24 mouse cellular contexts compared by ENCODE assay signal in genomic region chr7:115446481-115447016, GRCm38 (mm10).
DNase-seq lines count a peak whose midpoint lies in the region; ATAC-seq lines count a peak whose summit lies in the region.
"Had no signal": no experiment of that assay in that cellular context is flagged by ENCODE, and none has a peak within 500 bp of the region (broad histone marks: within the 10 kb centered on the region; RNA-seq: fewer than 3 reads in every experiment).

No protein-coding gene starts in this region.

- peak; percentile 43; the same call in 1 of the 2 replicates for ATAC-seq in lung, embryonic 16.5 days (ENCODE audit: low read depth)
- ATAC-seq in heart, embryonic 11.5 days (replicated peaks; ENCODE audit: insufficient number of reproducible peaks, low FRiP score, low TSS enrichment): no peak
- ATAC-seq: activated CD4-positive, CD25-positive, alpha-beta regulatory T cell, adult 4 months; forebrain, embryonic 16.5 days; inflammation-experienced regulatory T-cells, adult 6 months; midbrain, embryonic 16.5 days had no signal

- 34% methylated on average over 6 of the region's 6 CpGs for WGBS in lung, embryonic 16.5 days
- WGBS in heart, embryonic 11.5 days (ENCODE audit: insufficient replicate concordance): 46% methylated on average over 6 of the region's 6 CpGs

- peak; percentile 32 for DNase-seq in embryo, embryonic 10.5 days (ENCODE audit: low spot score)
- DNase-seq in embryo, embryonic 10 days (ENCODE audit: low spot score): no peak
- DNase-seq in lung, postnatal 36 days: no peak
- peak; percentile 56 for DNase-seq in kidney, adult 9 months
- peak; percentile 16 for DNase-seq in retina, embryonic 14.5 days (ENCODE audit: low spot score)
- no peak for DNase-seq in right cerebral cortex, postnatal 10 days (ENCODE audit: low spot score in 2 of 2)
- DNase-seq: adrenal gland, postnatal 25 days; cerebellum, adult 11-12 months; cerebellum, postnatal 36 days; gastrocnemius, postnatal 36 days; heart, postnatal 10 days; lung, embryonic 14.5 days; thymus, adult 18-20 months had no signal

- no peak overlapping the region for H3K9ac ChIP-seq in lung, embryonic 16.5 days (ENCODE audit: low read length)
- H3K9ac ChIP-seq in heart, embryonic 11.5 days (ENCODE audit: low read depth, low read length): no peak overlapping the region
- H3K9ac ChIP-seq: embryonic facial prominence, embryonic 13.5 days; hindbrain, embryonic 12.5 days; lung, embryonic 14.5 days; neural tube, embryonic 15.5 days; stomach, embryonic 15.5 days had no signal

- H3K36me3 ChIP-seq in lung, embryonic 16.5 days (ENCODE audit: control insufficient read depth, insufficient read depth, low read length): no peaks in the 10 kb centered on the region
- H3K36me3 ChIP-seq in heart, embryonic 11.5 days (ENCODE audit: control insufficient read depth, insufficient read depth, low read length): no peaks in the 10 kb centered on the region
- H3K36me3 ChIP-seq: embryonic facial prominence, embryonic 13.5 days; G1E; hindbrain, embryonic 12.5 days; neural tube, embryonic 15.5 days; stomach, embryonic 15.5 days had no signal

- no peak overlapping the region for H3K4me2 ChIP-seq in lung, embryonic 16.5 days (ENCODE audit: low read depth, low read length)
- no peak overlapping the region for H3K4me2 ChIP-seq in heart, embryonic 11.5 days
- H3K4me2 ChIP-seq: embryonic facial prominence, embryonic 13.5 days; hindbrain, embryonic 12.5 days; lung, embryonic 14.5 days; neural tube, embryonic 15.5 days; stomach, embryonic 15.5 days had no signal

- no peaks in the 10 kb centered on the region for H3K27me3 ChIP-seq in lung, embryonic 16.5 days (ENCODE audit: control insufficient read depth, insufficient read depth, low read depth, low read length)
- no peaks in the 10 kb centered on the region for H3K27me3 ChIP-seq in heart, embryonic 11.5 days (ENCODE audit: control insufficient read depth, insufficient read depth, low read length)
- H3K27me3 ChIP-seq: hindbrain, embryonic 12.5 days; stomach, embryonic 15.5 days had no signal

- H3K9me3 ChIP-seq in lung, embryonic 16.5 days (ENCODE audit: control insufficient read depth, low read length): no peaks in the 10 kb centered on the region
- no peaks in the 10 kb centered on the region for H3K9me3 ChIP-seq in heart, embryonic 11.5 days (replicated peaks; ENCODE audit: control insufficient read depth, low read length)
- H3K9me3 ChIP-seq: embryonic facial prominence, embryonic 13.5 days; G1E; hindbrain, embryonic 12.5 days; neural tube, embryonic 15.5 days; stomach, embryonic 15.5 days had no signal

- no peak overlapping the region for H3K4me3 ChIP-seq in lung, embryonic 16.5 days (ENCODE audit: low read length)
- no peak overlapping the region for H3K4me3 ChIP-seq in heart, embryonic 11.5 days (ENCODE audit: low read depth, low read length)
- H3K4me3 ChIP-seq: embryonic facial prominence, embryonic 13.5 days; hindbrain, embryonic 12.5 days; neural tube, embryonic 15.5 days; stomach, embryonic 15.5 days had no signal

- peaks cover 3% of the 10 kb centered on the region; the same call in 1 of the 2 replicates for H3K4me1 ChIP-seq in lung, embryonic 16.5 days (replicated peaks; ENCODE audit: control insufficient read depth, insufficient read depth, low read length)
- peaks cover 12% of the 10 kb centered on the region for H3K4me1 ChIP-seq in heart, embryonic 11.5 days (ENCODE audit: control insufficient read depth, insufficient read depth, low read length)

- H3K27ac ChIP-seq in lung, embryonic 16.5 days (ENCODE audit: low read length): no peak overlapping the region
- H3K27ac ChIP-seq in heart, embryonic 11.5 days (ENCODE audit: low read depth, low read length): no peak overlapping the region
- H3K27ac ChIP-seq: embryonic facial prominence, embryonic 13.5 days; hindbrain, embryonic 12.5 days; neural tube, embryonic 15.5 days; stomach, embryonic 15.5 days had no signal

Comparison
In these comparisons a context has a peak if more than half of its experiments do, and no peak if none do; other contexts are left out.
1. DNase-seq: peak in embryo, embryonic 10.5 days (single experiment), kidney, adult 9 months (single experiment) and retina, embryonic 14.5 days (single experiment); none in embryo, embryonic 10 days (single experiment), lung, postnatal 36 days (single experiment) and right cerebral cortex, postnatal 10 days (0 of 2).